Mouse (Mus musculus): ENCODE data around the gene Pfkp. TPM values are rescaled to one million over a fixed set of nuclear protein-coding genes. Genes with fewer than 3 reads are reported as not detected.
A peak's percentile ranks its signal among the peaks of the same experiment; 100 is the strongest.

The Pfkp gene
- polyA plus RNA-seq, 1 experiment from 2014 or later = 26.8 TPM

- WGBS = 75% methylated on average over 2 of the region's 2 CpGs
- H3K9me3 ChIP-seq (replicated peaks) = no peaks in the 10 kb centered on the region
- no peak overlapping the region for H3K4me2 ChIP-seq (replicated peaks)
- no peak overlapping the region for H3K9ac ChIP-seq
- no peaks in the 10 kb centered on the region for H3K4me1 ChIP-seq
- no peak for ATAC-seq (ENCODE audit: insufficient number of reproducible peaks, low FRiP score, low TSS enrichment, low read depth)
- H3K4me3 ChIP-seq (replicated peaks) = no peak overlapping the region
- no peaks in the 10 kb centered on the region for H3K36me3 ChIP-seq
- H3K27ac ChIP-seq (replicated peaks) = no peak overlapping the region
- H3K27me3 ChIP-seq = no peaks in the 10 kb centered on the region
Measured at GRCm38 (mm10) chr13:6601676-6602075, 46.9 kb downstream of the Pfkp start.

- Histone ChIP-seq H3K9ac (no peak overlapping the region), H3K27me3 (no peaks in the 10 kb centered on the region), H3K4me2 (replicated peaks) (no peak overlapping the region), H3K4me3 (replicated peaks) (no peak overlapping the region), H3K4me1 (no peaks in the 10 kb centered on the region), H3K36me3 (no peaks in the 10 kb centered on the region), H3K9me3 (replicated peaks) (no peaks in the 10 kb centered on the region), H3K27ac (replicated peaks) (no peak overlapping the region)
- ATAC-seq (ENCODE audit: insufficient number of reproducible peaks, low FRiP score, low TSS enrichment, low read depth) = no peak
- WGBS = 74% methylated on average over 8 of the region's 8 CpGs
Measured at GRCm38 (mm10) chr13:6600626-6601025, 48.0 kb downstream of the Pfkp start.

- H3K9me3 ChIP-seq (replicated peaks) = no peaks in the 10 kb centered on the region
- ATAC-seq (ENCODE audit: insufficient number of reproducible peaks, low FRiP score, low TSS enrichment, low read depth) = no peak
- H3K27ac ChIP-seq (replicated peaks) = no peak overlapping the region
- no peak overlapping the region for H3K4me2 ChIP-seq (replicated peaks)
- H3K27me3 ChIP-seq = no peaks in the 10 kb centered on the region
- no peaks in the 10 kb centered on the region for H3K4me1 ChIP-seq
- no peaks in the 10 kb centered on the region for H3K36me3 ChIP-seq
- WGBS = 84% methylated on average over 16 of the region's 16 CpGs
- no peak overlapping the region for H3K4me3 ChIP-seq (replicated peaks)
- H3K9ac ChIP-seq = no peak overlapping the region
Measured at GRCm38 (mm10) chr13:6597801-6598200, 50.8 kb downstream of the Pfkp start.

- H3K27ac ChIP-seq (replicated peaks) = no peak overlapping the region
- WGBS = 87% methylated on average over 4 of the region's 4 CpGs
- H3K9me3 ChIP-seq (replicated peaks) = no peaks in the 10 kb centered on the region
- no peak overlapping the region for H3K9ac ChIP-seq
- no peaks in the 10 kb centered on the region for H3K4me1 ChIP-seq
- H3K4me2 ChIP-seq (replicated peaks) = no peak overlapping the region
- no peaks in the 10 kb centered on the region for H3K36me3 ChIP-seq
- H3K27me3 ChIP-seq = no peaks in the 10 kb centered on the region
- H3K4me3 ChIP-seq (replicated peaks) = no peak overlapping the region
- no peak for ATAC-seq (ENCODE audit: insufficient number of reproducible peaks, low FRiP score, low TSS enrichment, low read depth)
Measured at GRCm38 (mm10) chr13:6595403-6595802, 53.2 kb downstream of the Pfkp start.

GRCm38 (mm10) chr13:6590846-6591245, 57.7 kb downstream of the Pfkp start:
- WGBS = 44% methylated on average over 3 of the region's 3 CpGs
- Histone ChIP-seq H3K9me3 (replicated peaks) (no peaks in the 10 kb centered on the region), H3K27ac (replicated peaks) (no peak overlapping the region), H3K4me1 (no peaks in the 10 kb centered on the region), H3K27me3 (no peaks in the 10 kb centered on the region), H3K36me3 (no peaks in the 10 kb centered on the region), H3K4me3 (replicated peaks) (no peak overlapping the region), H3K9ac (no peak overlapping the region), H3K4me2 (replicated peaks) (no peak overlapping the region)
- ATAC-seq (ENCODE audit: insufficient number of reproducible peaks, low FRiP score, low TSS enrichment, low read depth) = no peak

- H3K4me3 ChIP-seq (replicated peaks) = no peak overlapping the region
- H3K27me3 ChIP-seq = no peaks in the 10 kb centered on the region
- no peaks in the 10 kb centered on the region for H3K4me1 ChIP-seq
- WGBS = 78% methylated on average over 9 of the region's 9 CpGs
- H3K9me3 ChIP-seq (replicated peaks) = no peaks in the 10 kb centered on the region
- H3K36me3 ChIP-seq = peaks cover 7% of the 10 kb centered on the region; the same call in 1 of the 2 replicates
- H3K27ac ChIP-seq (replicated peaks) = no peak overlapping the region
- no peak for ATAC-seq (ENCODE audit: insufficient number of reproducible peaks, low FRiP score, low TSS enrichment, low read depth)
- H3K9ac ChIP-seq = no peak overlapping the region
- H3K4me2 ChIP-seq (replicated peaks) = no peak overlapping the region
Measured at GRCm38 (mm10) chr13:6586009-6586408, 62.6 kb downstream of the Pfkp start.

GRCm38 (mm10) chr13:6583499-6584125, 65.0 kb downstream of the Pfkp start:
- H3K4me3 ChIP-seq (replicated peaks) = no peak overlapping the region
- H3K4me1 ChIP-seq = no peaks in the 10 kb centered on the region
- H3K27ac ChIP-seq (replicated peaks) = no peak overlapping the region
- no peak overlapping the region for H3K9ac ChIP-seq
- H3K36me3 ChIP-seq = peaks cover 26% of the 10 kb centered on the region
- H3K4me2 ChIP-seq (replicated peaks) = no peak overlapping the region
- no peaks in the 10 kb centered on the region for H3K27me3 ChIP-seq
- no peaks in the 10 kb centered on the region for H3K9me3 ChIP-seq (replicated peaks)
- ATAC-seq (ENCODE audit: insufficient number of reproducible peaks, low FRiP score, low TSS enrichment, low read depth) = no peak
- 69% methylated on average over 4 of the region's 4 CpGs for WGBS

GRCm38 (mm10) chr13:6575920-6576509, 72.6 kb downstream of the Pfkp start:
- Histone ChIP-seq H3K27ac (replicated peaks) (no peak overlapping the region), H3K9ac (no peak overlapping the region), H3K36me3 (peaks cover 83% of the 10 kb centered on the region), H3K4me2 (replicated peaks) (no peak overlapping the region), H3K9me3 (replicated peaks) (no peaks in the 10 kb centered on the region), H3K4me1 (no peaks in the 10 kb centered on the region), H3K27me3 (no peaks in the 10 kb centered on the region), H3K4me3 (replicated peaks) (no peak overlapping the region)
- ATAC-seq (ENCODE audit: insufficient number of reproducible peaks, low FRiP score, low TSS enrichment, low read depth) = no peak
- WGBS = 94% methylated on average over 6 of the region's 6 CpGs

- WGBS = 83% methylated on average over 5 of the region's 5 CpGs
Measured at GRCm38 (mm10) chr13:6565571-6565970, 83.0 kb downstream of the Pfkp start.

GRCm38 (mm10) chr13:6562409-6562808, 86.2 kb downstream of the Pfkp start:
- Histone ChIP-seq H3K4me3 (replicated peaks) (no peak overlapping the region), H3K9me3 (replicated peaks) (no peaks in the 10 kb centered on the region), H3K27me3 (no peaks in the 10 kb centered on the region), H3K36me3 (peaks cover 87% of the 10 kb centered on the region), H3K4me2 (replicated peaks) (no peak overlapping the region), H3K9ac (no peak overlapping the region), H3K27ac (replicated peaks) (no peak overlapping the region), H3K4me1 (no peaks in the 10 kb centered on the region)
- WGBS = 81% methylated on average over 2 of the region's 2 CpGs
- ATAC-seq (ENCODE audit: insufficient number of reproducible peaks, low FRiP score, low TSS enrichment, low read depth) = no peak

More at GRCm38 (mm10) chr13:6565571-6565970, 83.0 kb downstream of the Pfkp start:
- no peaks in the 10 kb centered on the region for H3K4me1 ChIP-seq
- H3K4me3 ChIP-seq (replicated peaks) = no peak overlapping the region
- no peak overlapping the region for H3K4me2 ChIP-seq (replicated peaks)
- no peaks in the 10 kb centered on the region for H3K9me3 ChIP-seq (replicated peaks)
- H3K36me3 ChIP-seq = peaks cover 90% of the 10 kb centered on the region
- ATAC-seq (ENCODE audit: insufficient number of reproducible peaks, low FRiP score, low TSS enrichment, low read depth) = no peak
- no peak overlapping the region for H3K9ac ChIP-seq
- no peak overlapping the region for H3K27ac ChIP-seq (replicated peaks)
- H3K27me3 ChIP-seq = no peaks in the 10 kb centered on the region

GRCm38 (mm10) chr13:6557771-6558170, 90.8 kb downstream of the Pfkp start:
- Histone ChIP-seq H3K27me3 (no peaks in the 10 kb centered on the region), H3K4me3 (replicated peaks) (no peak overlapping the region), H3K4me2 (replicated peaks) (no peak overlapping the region), H3K9me3 (replicated peaks) (no peaks in the 10 kb centered on the region), H3K4me1 (no peaks in the 10 kb centered on the region), H3K36me3 (peaks cover 81% of the 10 kb centered on the region), H3K9ac (no peak overlapping the region), H3K27ac (replicated peaks) (no peak overlapping the region)
- WGBS = 87% methylated on average over 7 of the region's 7 CpGs
- peak; percentile 24; the same call in 1 of the 2 replicates for ATAC-seq (ENCODE audit: insufficient number of reproducible peaks, low FRiP score, low TSS enrichment, low read depth)

GRCm38 (mm10) chr13:6555656-6556055, 92.9 kb downstream of the Pfkp start:
- ATAC-seq (ENCODE audit: insufficient number of reproducible peaks, low FRiP score, low TSS enrichment, low read depth) = no peak
- WGBS = 93% methylated on average over 11 of the region's 11 CpGs

More at GRCm38 (mm10) chr13:6555656-6556055, 92.9 kb downstream of the Pfkp start:
- Histone ChIP-seq H3K4me3 (replicated peaks) (no peak overlapping the region), H3K27ac (replicated peaks) (no peak overlapping the region), H3K4me2 (replicated peaks) (no peak overlapping the region), H3K9me3 (replicated peaks) (no peaks in the 10 kb centered on the region), H3K9ac (no peak overlapping the region), H3K36me3 (peaks cover 79% of the 10 kb centered on the region), H3K4me1 (no peaks in the 10 kb centered on the region), H3K27me3 (no peaks in the 10 kb centered on the region)

Data from embryonic facial prominence, embryonic 15.5 days (tissue).